In the genomic region with DNA sequence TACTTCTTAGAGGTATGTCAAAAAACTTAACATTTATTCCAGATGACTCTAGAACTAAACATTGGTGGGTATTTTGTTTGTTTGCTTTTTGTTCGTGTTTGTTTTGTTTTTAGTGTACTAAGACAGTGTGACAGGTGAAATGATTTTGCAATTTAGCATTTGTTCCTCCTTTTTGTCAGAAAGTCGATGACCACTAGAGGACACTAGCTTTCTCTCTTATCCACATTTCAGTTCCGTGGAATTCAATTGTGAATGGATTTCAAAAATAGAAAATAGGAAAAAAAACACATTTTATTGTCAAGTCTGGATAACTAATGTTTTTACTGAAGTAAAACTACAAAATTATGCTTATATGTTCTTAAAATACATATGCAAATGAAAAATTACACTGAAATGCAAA, we compare ENCODE assay signal across 16 mouse cellular contexts.
DNase-seq lines count a peak whose midpoint lies in the region; ATAC-seq and TF ChIP-seq lines count a peak whose summit lies in the region.
"Had no signal": no experiment of that assay in that cellular context is flagged by ENCODE, and none has a peak within 500 bp of the region (broad histone marks: within the 10 kb centered on the region; RNA-seq: fewer than 3 reads in every experiment).

No protein-coding gene starts in this region.

- intact Hi-C loops in heart, adult 2 months (cut with DNase I), result no loop called here
- intact Hi-C loops in left cerebral cortex, postnatal 14 days (cut with DNase I), result loop anchor here (5.0 kb wide), 1 partner anchor 1495 kb away; no protein-coding TSS in a partner anchor

- TF ChIP-seq POLR2A in heart, adult 2 months (IDR thresholded peaks at IDR 0.05; ENCODE audit: insufficient read depth, low read depth, low read length), result no peak
- TF ChIP-seq POLR2A in brain, embryonic 14.5 days (IDR thresholded peaks at IDR 0.05; ENCODE audit: borderline replicate concordance, extremely low read depth, insufficient read depth, insufficient read length, poor library complexity, severe bottlenecking), result no peak

- no peaks in the 10 kb centered on the region for H3K4me1 ChIP-seq in heart, adult 2 months (ENCODE audit: control insufficient read depth, insufficient read depth, low read length)
- H3K4me1 ChIP-seq: embryonic facial prominence, embryonic 13.5 days; midbrain, embryonic 10.5 days; neural tube, embryonic 13.5 days had no signal

- TF ChIP-seq EP300 in heart, adult 2 months (IDR thresholded peaks at IDR 0.05; ENCODE audit: insufficient read depth, low read depth, low read length), result no peak

- 16% methylated on average over 3 of the region's 3 CpGs for WGBS in heart, adult 2 months

- no peaks in the 10 kb centered on the region for H3K36me3 ChIP-seq in heart, adult 2 months (ENCODE audit: control insufficient read depth, insufficient read depth, low read length)
- H3K36me3 ChIP-seq: embryonic facial prominence, embryonic 13.5 days; midbrain, embryonic 10.5 days; neural tube, embryonic 13.5 days had no signal

- TF ChIP-seq CTCF in heart, adult 2 months (IDR thresholded peaks at IDR 0.05), result peak; percentile 55
- 0 out of 2 replicates have a peak, but pooled peaks have one; percentile 11 for TF ChIP-seq CTCF in brain, embryonic 14.5 days (IDR thresholded peaks at IDR 0.05; ENCODE audit: borderline replicate concordance, extremely low read depth, insufficient read depth, insufficient read length)

- H3K79me2 ChIP-seq in heart, adult 2 months (replicated peaks; ENCODE audit: control insufficient read depth, insufficient read depth, low read length), result no peaks in the 10 kb centered on the region

- ATAC-seq in erythroid progenitor cell, adult 5-6 weeks (replicated peaks; ENCODE audit: low FRiP score, poor library complexity, severe bottlenecking), result no peak
- ATAC-seq: forebrain, embryonic 16.5 days had no signal

- no peak overlapping the region for H3K9ac ChIP-seq in heart, adult 2 months (ENCODE audit: low read depth, low read length)
- H3K9ac ChIP-seq: embryonic facial prominence, embryonic 13.5 days; neural tube, embryonic 13.5 days had no signal

- no peak overlapping the region for H3K4me3 ChIP-seq in heart, adult 2 months
- H3K4me3 ChIP-seq: embryonic facial prominence, embryonic 13.5 days; midbrain, embryonic 10.5 days; neural tube, embryonic 13.5 days had no signal

- H3K27me3 ChIP-seq in heart, adult 2 months (ENCODE audit: control insufficient read depth, insufficient read depth, low read length), result no peaks in the 10 kb centered on the region
- H3K27me3 ChIP-seq: embryonic facial prominence, embryonic 13.5 days; neural tube, embryonic 13.5 days had no signal

- no peak for DNase-seq in heart, adult 2 months
- no peak for DNase-seq in heart, adult 8-10 months (ENCODE audit: low spot score)
- peak; percentile 10 to 11 for DNase-seq in left cerebral cortex, postnatal 14 days (ENCODE audit: low spot score in 2 of 2)
- DNase-seq in left cerebral cortex, adult 11 months (ENCODE audit: low spot score), result no peak
- peak; percentile 6 for DNase-seq in MEL-GATA-1-ER (ENCODE audit: extremely low read depth, low read depth)
- DNase-seq in brain, embryonic 14.5 days (ENCODE audit: low read depth), result peak; percentile 58
- no peak for DNase-seq in adrenal gland, adult 2 months
- DNase-seq: adrenal gland, postnatal 25 days; cerebellum, adult 11-12 months; kidney, adult 11 months; lung, adult 2 months had no signal

- H3K27ac ChIP-seq in heart, adult 2 months, result no peak overlapping the region
- H3K27ac ChIP-seq: embryonic facial prominence, embryonic 13.5 days; midbrain, embryonic 10.5 days; neural tube, embryonic 13.5 days had no signal

Comparison
In these comparisons a context has a peak if more than half of its experiments do, and no peak if none do; other contexts are left out.
1. DNase-seq: peak in left cerebral cortex, postnatal 14 days (2 of 2), MEL-GATA-1-ER (single experiment) and brain, embryonic 14.5 days (single experiment); none in heart, adult 2 months (0 of 2), heart, adult 8-10 months (single experiment), left cerebral cortex, adult 11 months (single experiment) and adrenal gland, adult 2 months (single experiment).